Mouse (Mus musculus): Measurements from ENCODE around the gene Nek6.

The Nek6 gene

GRCm38 (mm10) chr2:38598395-38598794 is 87.0 kb downstream of the Nek6 start:
- Histone ChIP-seq H3K9me3 (ENCODE audit: low read length) (no peaks in the 10 kb centered on the region), H3K36me3 (ENCODE audit: insufficient read depth, low read length) (peaks cover 88% of the 10 kb centered on the region), H3K27me3 (ENCODE audit: insufficient read depth, low read length) (no peaks in the 10 kb centered on the region), H3K4me1 (replicated peaks; ENCODE audit: low read depth, low read length) (peaks cover 17% of the 10 kb centered on the region), H3K4me3 (replicated peaks; ENCODE audit: low read length) (no peak overlapping the region)
- TF ChIP-seq CTCF (conservative IDR thresholded peaks at IDR 0.05; ENCODE audit: low read length) (0 out of 2 replicates have a peak, but pooled peaks have one; percentile 0), NANOG (IDR thresholded peaks at IDR 0.05; ENCODE audit: borderline replicate concordance, low read length) (no peak), POU5F1 (IDR thresholded peaks at IDR 0.05; ENCODE audit: borderline replicate concordance, low read length) (no peak)

DNA sequence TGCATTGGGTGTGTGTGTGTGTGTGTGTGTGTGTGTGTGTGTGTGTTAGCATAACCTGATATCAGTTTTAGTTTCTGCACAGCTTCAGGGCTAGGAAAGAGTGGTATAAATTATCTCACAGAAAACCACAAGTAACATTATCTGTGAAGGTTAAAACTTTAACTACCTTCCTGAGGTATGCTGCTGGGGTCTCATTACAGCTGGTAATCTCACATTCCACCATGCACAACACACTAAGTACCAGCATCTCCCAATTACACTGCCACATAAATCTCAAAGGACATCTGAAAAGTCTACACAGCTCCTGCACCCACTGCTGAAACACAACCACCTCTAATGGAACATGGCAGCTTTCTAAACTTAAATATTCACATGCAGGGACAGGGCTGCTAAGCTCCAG is 89.4 kb downstream of the Nek6 start:
- Histone ChIP-seq H3K27me3 (ENCODE audit: insufficient read depth, low read length) (no peaks in the 10 kb centered on the region), H3K4me1 (replicated peaks; ENCODE audit: low read depth, low read length) (no peaks in the 10 kb centered on the region), H3K4me3 (replicated peaks; ENCODE audit: low read length) (no peak overlapping the region), H3K9me3 (ENCODE audit: low read length) (no peaks in the 10 kb centered on the region), H3K36me3 (ENCODE audit: insufficient read depth, low read length) (peaks cover 84% of the 10 kb centered on the region)
- TF ChIP-seq CTCF (conservative IDR thresholded peaks at IDR 0.05; ENCODE audit: low read length) (no peak), POU5F1 (IDR thresholded peaks at IDR 0.05; ENCODE audit: borderline replicate concordance, low read length) (no peak), NANOG (IDR thresholded peaks at IDR 0.05; ENCODE audit: borderline replicate concordance, low read length) (no peak)

- no peaks in the 10 kb centered on the region for H3K27me3 ChIP-seq (ENCODE audit: insufficient read depth, low read length)
- H3K4me3 ChIP-seq (replicated peaks; ENCODE audit: low read length) = no peak overlapping the region
- no peaks in the 10 kb centered on the region for H3K9me3 ChIP-seq (ENCODE audit: low read length)
- no peaks in the 10 kb centered on the region for H3K4me1 ChIP-seq (replicated peaks; ENCODE audit: low read depth, low read length)
- no peak for TF ChIP-seq CTCF (conservative IDR thresholded peaks at IDR 0.05; ENCODE audit: low read length)
- peaks cover 80% of the 10 kb centered on the region for H3K36me3 ChIP-seq (ENCODE audit: insufficient read depth, low read length)
These were observed 96.3 kb downstream of the Nek6 start for GRCm38 (mm10) chr2:38607716-38608115.

GRCm38 (mm10) chr2:38608831-38609309 is 97.4 kb downstream of the Nek6 start:
- no peaks in the 10 kb centered on the region for H3K9me3 ChIP-seq (ENCODE audit: low read length)
- TF ChIP-seq POU5F1 (IDR thresholded peaks at IDR 0.05; ENCODE audit: borderline replicate concordance, low read length) (no peak), NANOG (IDR thresholded peaks at IDR 0.05; ENCODE audit: borderline replicate concordance, low read length) (no peak), CTCF (conservative IDR thresholded peaks at IDR 0.05; ENCODE audit: low read length) (no peak)
- H3K27me3 ChIP-seq (ENCODE audit: insufficient read depth, low read length) = no peaks in the 10 kb centered on the region

DNA sequence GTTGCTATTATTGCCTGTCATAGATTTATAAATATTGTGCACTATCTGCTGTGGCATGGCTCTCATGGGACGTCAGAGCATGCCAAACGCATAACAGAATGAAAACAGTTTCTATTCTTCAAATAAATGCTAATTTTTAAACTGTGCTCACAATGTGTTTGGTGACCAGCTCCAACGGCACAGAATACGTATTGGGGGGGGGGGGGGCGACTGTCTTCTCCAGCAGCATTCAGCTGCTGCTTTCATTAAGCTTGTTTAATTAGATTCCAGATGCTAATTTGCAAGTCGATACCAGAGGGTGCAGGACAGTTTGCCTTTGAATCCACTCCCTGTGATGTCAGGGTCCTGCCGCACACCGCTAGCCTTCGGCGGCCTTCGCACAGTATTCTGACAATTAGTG is 97.9 kb downstream of the Nek6 start:
- no peaks in the 10 kb centered on the region for H3K9me3 ChIP-seq (ENCODE audit: low read length)
- H3K36me3 ChIP-seq (ENCODE audit: insufficient read depth, low read length) = peaks cover 82% of the 10 kb centered on the region
- H3K4me3 ChIP-seq (replicated peaks; ENCODE audit: low read length) = no peak overlapping the region
- peaks cover 7% of the 10 kb centered on the region for H3K4me1 ChIP-seq (replicated peaks; ENCODE audit: low read depth, low read length)
- H3K27me3 ChIP-seq (ENCODE audit: insufficient read depth, low read length) = no peaks in the 10 kb centered on the region
- TF ChIP-seq POU5F1 (IDR thresholded peaks at IDR 0.05; ENCODE audit: borderline replicate concordance, low read length) = no peak
- TF ChIP-seq CTCF (conservative IDR thresholded peaks at IDR 0.05; ENCODE audit: low read length) = no peak
- no peak for TF ChIP-seq NANOG (IDR thresholded peaks at IDR 0.05; ENCODE audit: borderline replicate concordance, low read length)

More at GRCm38 (mm10) chr2:38608831-38609309, 97.4 kb downstream of the Nek6 start:
- Histone ChIP-seq H3K4me3 (replicated peaks; ENCODE audit: low read length) (no peak overlapping the region), H3K4me1 (replicated peaks; ENCODE audit: low read depth, low read length) (peaks cover 7% of the 10 kb centered on the region), H3K36me3 (ENCODE audit: insufficient read depth, low read length) (peaks cover 84% of the 10 kb centered on the region)

DNA sequence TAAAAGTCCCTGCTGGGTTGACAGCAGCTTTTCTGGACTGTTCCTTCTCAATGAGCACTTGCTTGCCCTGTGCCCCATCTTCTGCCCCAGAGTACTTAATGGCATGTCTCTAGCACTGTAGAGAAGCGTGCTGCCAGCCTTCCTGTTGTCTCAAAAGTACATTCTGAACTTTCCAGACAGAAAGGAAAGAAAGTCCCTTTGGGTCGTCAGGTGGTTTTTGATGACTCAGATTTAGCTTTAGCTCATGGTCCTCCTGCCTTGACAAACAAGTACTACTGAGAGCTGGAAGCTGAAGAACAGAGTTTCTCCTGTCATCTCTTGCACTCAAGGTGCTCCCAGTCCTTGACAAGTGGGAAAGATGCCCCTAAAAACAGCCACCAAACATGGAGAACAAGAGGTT is 98.7 kb downstream of the Nek6 start:
- Histone ChIP-seq H3K4me3 (replicated peaks; ENCODE audit: low read length) (no peak overlapping the region), H3K4me1 (replicated peaks; ENCODE audit: low read depth, low read length) (peaks cover 7% of the 10 kb centered on the region), H3K27me3 (ENCODE audit: insufficient read depth, low read length) (no peaks in the 10 kb centered on the region), H3K36me3 (ENCODE audit: insufficient read depth, low read length) (peaks cover 87% of the 10 kb centered on the region), H3K9me3 (ENCODE audit: low read length) (no peaks in the 10 kb centered on the region)
- TF ChIP-seq NANOG (IDR thresholded peaks at IDR 0.05; ENCODE audit: borderline replicate concordance, low read length) = no peak
- TF ChIP-seq POU5F1 (IDR thresholded peaks at IDR 0.05; ENCODE audit: borderline replicate concordance, low read length) = no peak
- TF ChIP-seq CTCF (conservative IDR thresholded peaks at IDR 0.05; ENCODE audit: low read length) = no peak

DNA sequence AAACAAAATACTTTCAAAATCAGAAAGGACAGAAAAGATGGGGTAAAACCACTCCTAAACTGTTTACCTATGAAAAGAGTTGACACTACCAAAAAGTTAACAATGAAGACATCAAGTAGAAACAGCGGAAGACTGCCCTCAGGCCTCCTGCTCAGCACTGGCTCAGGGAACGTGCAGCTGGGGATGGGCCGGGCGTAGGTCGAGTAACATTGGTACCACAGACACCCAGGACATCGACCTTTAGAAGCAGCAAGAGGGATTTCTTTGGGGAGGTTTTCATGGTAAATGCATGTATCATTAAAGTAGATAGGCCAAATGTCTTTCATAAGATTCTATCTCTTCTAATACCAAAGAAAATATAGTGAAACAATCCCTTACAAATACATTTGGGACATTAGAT is 101.2 kb downstream of the Nek6 start:
- Histone ChIP-seq H3K4me1 (replicated peaks; ENCODE audit: low read depth, low read length) (peaks cover 15% of the 10 kb centered on the region), H3K9me3 (ENCODE audit: low read length) (no peaks in the 10 kb centered on the region), H3K4me3 (replicated peaks; ENCODE audit: low read length) (no peak overlapping the region), H3K27me3 (ENCODE audit: insufficient read depth, low read length) (no peaks in the 10 kb centered on the region), H3K36me3 (ENCODE audit: insufficient read depth, low read length) (peaks cover 84% of the 10 kb centered on the region)
- TF ChIP-seq NANOG (IDR thresholded peaks at IDR 0.05; ENCODE audit: borderline replicate concordance, low read length) (no peak), POU5F1 (IDR thresholded peaks at IDR 0.05; ENCODE audit: borderline replicate concordance, low read length) (no peak), CTCF (conservative IDR thresholded peaks at IDR 0.05; ENCODE audit: low read length) (no peak)

DNA sequence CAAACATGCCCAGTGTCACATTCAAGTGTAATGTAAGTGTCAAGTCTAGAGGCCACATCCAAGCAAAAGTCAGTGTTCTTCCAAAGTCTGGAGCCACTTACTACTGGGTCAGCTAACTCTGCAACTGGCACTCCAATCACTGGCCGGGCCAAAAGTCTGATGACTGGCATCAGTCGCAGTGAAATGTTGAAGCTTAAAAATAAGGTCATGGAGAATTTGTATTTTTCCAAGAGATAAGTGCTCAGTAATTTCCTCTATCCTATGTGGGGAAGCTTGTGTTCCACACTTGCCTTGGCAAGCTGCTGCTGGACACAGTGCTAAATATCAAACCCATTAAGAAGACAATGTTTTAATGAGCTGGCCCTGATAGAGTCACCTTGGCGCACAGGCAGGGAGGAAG is 102.1 kb downstream of the Nek6 start:
- Histone ChIP-seq H3K4me3 (replicated peaks; ENCODE audit: low read length) (no peak overlapping the region), H3K27me3 (ENCODE audit: insufficient read depth, low read length) (no peaks in the 10 kb centered on the region), H3K36me3 (ENCODE audit: insufficient read depth, low read length) (peaks cover 85% of the 10 kb centered on the region), H3K4me1 (replicated peaks; ENCODE audit: low read depth, low read length) (peaks cover 19% of the 10 kb centered on the region), H3K9me3 (ENCODE audit: low read length) (no peaks in the 10 kb centered on the region)
- TF ChIP-seq CTCF (conservative IDR thresholded peaks at IDR 0.05; ENCODE audit: low read length) (no peak), POU5F1 (IDR thresholded peaks at IDR 0.05; ENCODE audit: borderline replicate concordance, low read length) (no peak), NANOG (IDR thresholded peaks at IDR 0.05; ENCODE audit: borderline replicate concordance, low read length) (no peak)

DNA sequence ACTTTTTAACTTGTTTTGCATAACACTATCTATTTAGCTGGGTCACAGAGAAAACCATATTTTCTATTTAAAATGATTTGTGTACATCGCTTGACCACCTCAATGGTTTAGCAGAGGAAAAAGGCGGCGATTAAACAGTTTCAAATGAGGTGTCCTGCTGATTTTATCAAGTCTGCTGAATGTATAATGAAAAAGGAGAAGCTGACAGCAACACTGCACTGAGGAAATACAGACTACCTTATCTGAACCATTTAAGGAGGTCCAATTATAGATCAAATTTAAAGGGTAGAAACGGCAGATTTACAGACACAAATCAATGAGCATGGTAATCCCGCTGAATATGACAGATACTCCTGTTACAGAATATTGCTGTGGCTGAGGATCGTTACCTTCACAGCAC is 103.0 kb downstream of the Nek6 start:
- TF ChIP-seq CTCF (conservative IDR thresholded peaks at IDR 0.05; ENCODE audit: low read length) = no peak
- no peak for TF ChIP-seq POU5F1 (IDR thresholded peaks at IDR 0.05; ENCODE audit: borderline replicate concordance, low read length)
- TF ChIP-seq NANOG (IDR thresholded peaks at IDR 0.05; ENCODE audit: borderline replicate concordance, low read length) = no peak
- Histone ChIP-seq H3K4me1 (replicated peaks; ENCODE audit: low read depth, low read length) (peaks cover 19% of the 10 kb centered on the region), H3K4me3 (replicated peaks; ENCODE audit: low read length) (no peak overlapping the region), H3K36me3 (ENCODE audit: insufficient read depth, low read length) (peaks cover 85% of the 10 kb centered on the region), H3K27me3 (ENCODE audit: insufficient read depth, low read length) (no peaks in the 10 kb centered on the region), H3K9me3 (ENCODE audit: low read length) (no peaks in the 10 kb centered on the region)
